Mouse (Mus musculus) pancreas, adult 10 weeks (tissue): Measurements from ENCODE around the gene Trap1a. TPM values are rescaled to one million over a fixed set of nuclear protein-coding genes. Genes with fewer than 3 reads are reported as not detected.

Experiments used
- polyA plus RNA-seq: library from polyadenylated mRNA; stranded (reverse); fragments of 350-450 nt; fragmentation: Illumina TruSeq; extraction: RNeasy Lipid Tissue Mini Kit (QIAGEN cat#74804); gene quantifications from one replicate; pipeline ENCODE4 v1.2.3, GENCODE M21; 2015; ENCODE audit warnings: low read depth, low replicate concordance; ENCODE audit not compliant: insufficient read depth

Trap1a gene
- polyA plus RNA-seq = not detected

GRCm38 (mm10) chrX:139333263-139333994 lies at the start of gene Trap1a:
Trap1a (plus strand) TSS chrX:139333683.

Other genes starting within 250 kb of the Trap1a start
- gene Serpina7, start 248.4 kb upstream of the Trap1a start, polyA plus RNA-seq = not detected
- not detected for gene 4930513O06Rik, start 247.4 kb upstream of the Trap1a start, polyA plus RNA-seq
- gene 4933428M09Rik, start 154.5 kb upstream of the Trap1a start, polyA plus RNA-seq = not detected
- gene Mum1l1, start 123.6 kb upstream of the Trap1a start, polyA plus RNA-seq = 0.54 TPM
- gene D330045A20Rik, start 146.7 kb downstream of the Trap1a start, polyA plus RNA-seq = not detected
- 6.0 TPM for gene Rnf128, start 229.6 kb downstream of the Trap1a start, polyA plus RNA-seq